Mouse (Mus musculus) midbrain, embryonic 10.5 days (tissue): ENCODE results near the gene Tapbp. TPM values are rescaled to one million over a fixed set of nuclear protein-coding genes. Genes with fewer than 3 reads are reported as not detected.

ENCODE experiments used
- DNase-seq: peaks from one replicate; pipeline ENCODE4 v3.0.0-alpha.2; 2017; ENCODE audit warnings: low spot score
- H3K27ac ChIP-seq: fragments of 300-500 bp; sonication (generic); replicated peaks from 2 replicates; pipeline ENCODE4 v1.5.1; 2016; ENCODE audit warnings: mild to moderate bottlenecking
- H3K27me3 ChIP-seq: fragments of 300-500 bp; sonication (generic); 2 replicates; pipeline ENCODE4 v1.6.1; 2016; ENCODE audit warnings: low read depth, mild to moderate bottlenecking; ENCODE audit not compliant: poor library complexity, severe bottlenecking
- H3K36me3 ChIP-seq: fragments of 300-500 bp; sonication (generic); 2 replicates; pipeline ENCODE4 v1.6.1; 2016; ENCODE audit warnings: mild to moderate bottlenecking, moderate library complexity
- H3K4me1 ChIP-seq: fragments of 300-500 bp; sonication (generic); 2 replicates; pipeline ENCODE4 v1.6.1; 2016
- H3K4me3 ChIP-seq: fragments of 300-500 bp; sonication (generic); 2 replicates; pipeline ENCODE4 v1.5.1; 2016; ENCODE audit warnings: mild to moderate bottlenecking, moderate library complexity
- H3K9me3 ChIP-seq: fragments of 300-500 bp; sonication (generic); replicated peaks from 2 replicates; pipeline ENCODE4 v1.6.1; 2016; ENCODE audit warnings: mild to moderate bottlenecking
- WGBS: fragments of 180-500 bp; shearing (Covaris S2); methylation state at CpG from one replicate; pipeline ENCODE4 v1.1.7; 2016; 5-methylcytosine and 5-hydroxymethylcytosine counted together
- polyA plus RNA-seq: library from polyadenylated mRNA; unstranded; fragments of >200 nt; fragmentation: Nextera tagmentation; extraction: Ambion mirVana; gene quantifications from 2 replicates; pipeline ENCODE4 v1.2.1, GENCODE M21; 2016

Tapbp gene
- polyA plus RNA-seq, 1 experiment from 2014 or later = 14.9 TPM

GRCm38 (mm10) chr17:33909869-33910250 lies 5.8 kb upstream of the Tapbp start:
- DNase-seq = no peak
- 1% methylated on average over 14 of the region's 14 CpGs for WGBS
- peak overlapping the region; percentile 91 for H3K27ac ChIP-seq
- peaks cover 47% of the 10 kb centered on the region for H3K4me1 ChIP-seq
- H3K9me3 ChIP-seq = no peaks in the 10 kb centered on the region
- peak overlapping the region; percentile 85 for H3K4me3 ChIP-seq
- peaks cover 46% of the 10 kb centered on the region for H3K36me3 ChIP-seq
- H3K27me3 ChIP-seq = peaks cover 7% of the 10 kb centered on the region; the same call in 1 of the 2 replicates

- Histone ChIP-seq H3K9me3 (no peaks in the 10 kb centered on the region), H3K36me3 (peaks cover 50% of the 10 kb centered on the region), H3K27me3 (peaks cover 7% of the 10 kb centered on the region; the same call in 1 of the 2 replicates), H3K4me3 (peak overlapping the region; percentile 85), H3K27ac (peak overlapping the region; percentile 91), H3K4me1 (peaks cover 50% of the 10 kb centered on the region)
- DNase-seq = no peak
- WGBS = 56% methylated on average over 11 of the region's 11 CpGs
Measured at GRCm38 (mm10) chr17:33910346-33911051, 5.2 kb upstream of the Tapbp start.

GRCm38 (mm10) chr17:33911052-33911812 lies 4.5 kb upstream of the Tapbp start:
- Histone ChIP-seq H3K4me1 (peaks cover 52% of the 10 kb centered on the region), H3K27ac (no peak overlapping the region), H3K36me3 (peaks cover 50% of the 10 kb centered on the region), H3K9me3 (no peaks in the 10 kb centered on the region), H3K4me3 (peak overlapping the region; percentile 85; the same call in 1 of the 2 replicates), H3K27me3 (peaks cover 7% of the 10 kb centered on the region; the same call in 1 of the 2 replicates)
- DNase-seq = no peak
- WGBS = 95% methylated on average over 31 of the region's 31 CpGs

- H3K27ac ChIP-seq = no peak overlapping the region
- H3K36me3 ChIP-seq = peaks cover 50% of the 10 kb centered on the region
- no peak for DNase-seq
- H3K4me3 ChIP-seq = 0 out of 2 replicates have a peak overlapping the region, but pooled peaks have one; percentile 10
- peaks cover 3% of the 10 kb centered on the region; the same call in 1 of the 2 replicates for H3K27me3 ChIP-seq
- peaks cover 58% of the 10 kb centered on the region for H3K4me1 ChIP-seq
- no peaks in the 10 kb centered on the region for H3K9me3 ChIP-seq
- WGBS = 93% methylated on average over 28 of the region's 28 CpGs
Measured at GRCm38 (mm10) chr17:33911813-33912414, 3.8 kb upstream of the Tapbp start.

- Histone ChIP-seq H3K36me3 (peaks cover 64% of the 10 kb centered on the region), H3K9me3 (no peaks in the 10 kb centered on the region), H3K27ac (no peak overlapping the region), H3K27me3 (peaks cover 11% of the 10 kb centered on the region), H3K4me3 (0 out of 2 replicates have a peak overlapping the region, but pooled peaks have one; percentile 21), H3K4me1 (peaks cover 65% of the 10 kb centered on the region)
- no peak for DNase-seq
- 90% methylated on average over 10 of the region's 10 CpGs for WGBS
Measured at GRCm38 (mm10) chr17:33913264-33913663, 2.4 kb upstream of the Tapbp start.

GRCm38 (mm10) chr17:33913905-33914304 lies 1.8 kb upstream of the Tapbp start:
- DNase-seq = no peak
- H3K27me3 ChIP-seq = peaks cover 17% of the 10 kb centered on the region
- H3K4me1 ChIP-seq = peaks cover 66% of the 10 kb centered on the region
- 97% methylated on average over 8 of the region's 8 CpGs for WGBS
- peak overlapping the region; percentile 21 for H3K4me3 ChIP-seq
- H3K27ac ChIP-seq = no peak overlapping the region
- H3K9me3 ChIP-seq = no peaks in the 10 kb centered on the region
- peaks cover 67% of the 10 kb centered on the region for H3K36me3 ChIP-seq

- WGBS = 74% methylated on average over 13 of the region's 13 CpGs
- H3K36me3 ChIP-seq = peaks cover 67% of the 10 kb centered on the region
- H3K4me1 ChIP-seq = peaks cover 74% of the 10 kb centered on the region
- no peak for DNase-seq
- H3K4me3 ChIP-seq = peak overlapping the region; percentile 74
- no peaks in the 10 kb centered on the region for H3K9me3 ChIP-seq
- peaks cover 18% of the 10 kb centered on the region for H3K27me3 ChIP-seq
- no peak overlapping the region for H3K27ac ChIP-seq
Measured at GRCm38 (mm10) chr17:33914969-33915391, 719 bp upstream of the Tapbp start.

GRCm38 (mm10) chr17:33916294-33916693 lies 595 bp downstream of the Tapbp start:
- Histone ChIP-seq H3K27me3 (peaks cover 18% of the 10 kb centered on the region), H3K27ac (peak overlapping the region; percentile 97), H3K4me1 (peaks cover 76% of the 10 kb centered on the region), H3K4me3 (peak overlapping the region; percentile 74), H3K36me3 (peaks cover 57% of the 10 kb centered on the region), H3K9me3 (no peaks in the 10 kb centered on the region)
- WGBS = 2% methylated on average over 18 of the region's 20 CpGs
- DNase-seq = no peak

GRCm38 (mm10) chr17:33916847-33917655 lies 1.4 kb downstream of the Tapbp start:
- H3K36me3 ChIP-seq = peaks cover 50% of the 10 kb centered on the region

GRCm38 (mm10) chr17:33917656-33918292 lies 2.1 kb downstream of the Tapbp start:
- no peak for DNase-seq
- peaks cover 18% of the 10 kb centered on the region for H3K27me3 ChIP-seq
- H3K36me3 ChIP-seq = peaks cover 42% of the 10 kb centered on the region
- H3K9me3 ChIP-seq = no peaks in the 10 kb centered on the region
- WGBS = 82% methylated on average over 18 of the region's 18 CpGs
- peaks cover 67% of the 10 kb centered on the region for H3K4me1 ChIP-seq
- peak overlapping the region; percentile 74 for H3K4me3 ChIP-seq
- 0 out of 2 replicates have a peak overlapping the region, but pooled peaks have one; percentile 13 for H3K27ac ChIP-seq

More at GRCm38 (mm10) chr17:33916847-33917655, 1.4 kb downstream of the Tapbp start:
- H3K27ac ChIP-seq = 0 out of 2 replicates have a peak overlapping the region, but pooled peaks have one; percentile 97
- H3K4me1 ChIP-seq = peaks cover 70% of the 10 kb centered on the region
- 75% methylated on average over 31 of the region's 31 CpGs for WGBS
- H3K4me3 ChIP-seq = peak overlapping the region; percentile 74
- H3K9me3 ChIP-seq = no peaks in the 10 kb centered on the region
- no peak for DNase-seq
- H3K27me3 ChIP-seq = peaks cover 18% of the 10 kb centered on the region

GRCm38 (mm10) chr17:33918293-33919203 lies 2.8 kb downstream of the Tapbp start:
- Histone ChIP-seq H3K9me3 (no peaks in the 10 kb centered on the region), H3K27me3 (peaks cover 18% of the 10 kb centered on the region), H3K27ac (no peak overlapping the region), H3K4me1 (peaks cover 67% of the 10 kb centered on the region), H3K4me3 (peak overlapping the region; percentile 74), H3K36me3 (peaks cover 35% of the 10 kb centered on the region)
- DNase-seq = no peak
- WGBS = 63% methylated on average over 37 of the region's 37 CpGs
